Mouse (Mus musculus): Measurements from ENCODE around the gene Pla1a.

GRCm38 (mm10) chr16:38346529-38347325 lies 86.2 kb downstream of the Pla1a start, which contains the start of the genes Cox17 and Gm21987:
- TF ChIP-seq CTCF (conservative IDR thresholded peaks at IDR 0.05; ENCODE audit: low read length) (no peak), POU5F1 (IDR thresholded peaks at IDR 0.05; ENCODE audit: borderline replicate concordance, low read length) (no peak), NANOG (IDR thresholded peaks at IDR 0.05; ENCODE audit: borderline replicate concordance, low read length) (no peak)
